Mouse (Mus musculus) liver, postnatal 0 days (tissue): ENCODE measurements at regions not wholly inside any gene's neighbourhood (a gene's known extent, or its start where the extent isn't known, plus 50 kb on each side); places are given as distances from the start of the nearest gene placed in this dataset.
"Not testable (repeated sequence)": the region's sequence is repeated elsewhere in the genome, so short reads cannot be mapped to it uniquely, and the experiment has no call there.

Source experiments
- ATAC-seq: fragments of 200-750 bp; cut with Nextera tagmentation; 2 replicates; pipeline ENCODE4 v1.8.0; 2017; ENCODE audit warnings: mild to moderate bottlenecking, moderate library complexity
- DNase-seq: peaks from one replicate; pipeline ENCODE4 v3.0.0-alpha.2; 2016
- H3K27ac ChIP-seq: fragments of 300-500 bp; sonication (generic); 2 replicates; pipeline ENCODE4 v1.5.1; 2014; ENCODE audit warnings: antibody characterized with exemption, moderate library complexity, mild to moderate bottlenecking, low read depth
- H3K27me3 ChIP-seq: fragments of 300-500 bp; sonication (generic); 2 replicates; pipeline ENCODE4 v1.6.1; 2014; ENCODE audit warnings: low read length, control low read depth, mixed read lengths; ENCODE audit not compliant: insufficient read depth
- H3K36me3 ChIP-seq: fragments of 300-500 bp; sonication (generic); replicated peaks from 2 replicates; pipeline ENCODE4 v1.6.1; 2014; ENCODE audit warnings: mild to moderate bottlenecking, control low read depth, low read length, moderate library complexity, mixed read lengths; ENCODE audit not compliant: insufficient read depth
- H3K4me1 ChIP-seq: fragments of 300-500 bp; sonication (generic); 2 replicates; pipeline ENCODE4 v1.6.1; 2014; ENCODE audit warnings: antibody characterized with exemption, mild to moderate bottlenecking, control low read depth; ENCODE audit not compliant: insufficient read depth
- H3K4me2 ChIP-seq: fragments of 300-500 bp; sonication (generic); 2 replicates; pipeline ENCODE4 v1.6.1; 2014; ENCODE audit warnings: low read depth, mild to moderate bottlenecking, low read length, moderate library complexity, mixed read lengths
- H3K4me3 ChIP-seq: fragments of 300-500 bp; sonication (generic); 2 replicates; pipeline ENCODE4 v1.5.1; 2014; ENCODE audit warnings: low read depth, low read length
- H3K9ac ChIP-seq: fragments of 300-500 bp; sonication (generic); replicated peaks from 2 replicates; pipeline ENCODE4 v1.6.1; 2014; ENCODE audit warnings: mild to moderate bottlenecking, moderate library complexity
- H3K9me3 ChIP-seq: fragments of 300-500 bp; sonication (generic); 2 replicates; pipeline ENCODE4 v1.6.1; 2016; ENCODE audit warnings: mild to moderate bottlenecking, control low read depth, low read length, mixed read lengths
- CTCF ChIP-seq: sonication (generic); IDR thresholded peaks from 2 replicates; pipeline ENCODE4 v1.5.1; 2016; ENCODE audit warnings: antibody characterized with exemption, low read depth
- EP300 ChIP-seq: IDR thresholded peaks from 2 replicates; pipeline ENCODE4 v1.6.1; 2016; ENCODE audit warnings: antibody characterized with exemption, low read depth, mild to moderate bottlenecking
- WGBS: fragments of 180-500 bp; shearing (Covaris S2); extraction: QIAGEN DNeasy Blood & Tissue Kit; methylation state at CpG from one replicate; pipeline ENCODE4 v1.1.7; 2014; ENCODE audit not compliant: insufficient replicate concordance; 5-methylcytosine and 5-hydroxymethylcytosine counted together

GRCm38 (mm10) chr10:91443321-91443720, 262.2 kb upstream of the Tmpo start:
- ATAC-seq (no peak), DNase-seq (no peak)
- no peak overlapping the region for H3K27ac ChIP-seq
- H3K9me3 ChIP-seq: no peaks in the 10 kb centered on the region
- H3K4me1 ChIP-seq: no peaks in the 10 kb centered on the region
- no peak overlapping the region for H3K4me2 ChIP-seq
- no peak overlapping the region for H3K9ac ChIP-seq
- WGBS: 43% methylated on average over 2 of the region's 2 CpGs
- no peaks in the 10 kb centered on the region for H3K27me3 ChIP-seq
- H3K36me3 ChIP-seq: no peaks in the 10 kb centered on the region
- H3K4me3 ChIP-seq: no peak overlapping the region
- no peak for TF ChIP-seq CTCF

- WGBS: 65% methylated on average over 3 of the region's 3 CpGs
- Histone ChIP-seq H3K9ac (no peak overlapping the region), H3K4me3 (no peak overlapping the region), H3K4me1 (no peaks in the 10 kb centered on the region), H3K36me3 (no peaks in the 10 kb centered on the region), H3K4me2 (no peak overlapping the region), H3K9me3 (no peaks in the 10 kb centered on the region), H3K27me3 (no peaks in the 10 kb centered on the region), H3K27ac (no peak overlapping the region)
- ATAC-seq (no peak), DNase-seq (no peak)
- no peak for TF ChIP-seq EP300
- TF ChIP-seq CTCF: no peak
These were observed 258.9 kb upstream of the Tmpo start for GRCm38 (mm10) chr10:91440051-91440450.

DNA sequence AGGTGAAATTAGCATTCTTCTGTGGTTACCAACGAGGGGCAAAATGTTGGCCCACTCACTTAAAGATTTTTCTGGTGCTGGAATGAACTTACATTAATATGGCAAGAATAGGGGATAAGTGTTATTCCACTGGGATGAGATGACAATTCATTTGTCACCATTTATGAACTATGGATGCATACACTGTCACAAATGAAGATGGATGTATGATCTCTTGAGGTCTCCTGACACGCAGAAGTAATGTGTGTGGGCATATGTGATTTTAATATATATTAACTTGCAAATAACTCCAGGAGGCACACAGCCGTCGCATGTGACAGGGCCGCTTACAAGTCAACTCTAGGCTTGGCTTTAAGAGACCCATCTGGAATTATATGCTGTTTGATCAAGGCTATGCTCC, 256.8 kb upstream of the Tmpo start:
- TF ChIP-seq CTCF (no peak), EP300 (no peak)
- 76% methylated on average over 5 of the region's 5 CpGs for WGBS
- Histone ChIP-seq H3K27me3 (no peaks in the 10 kb centered on the region), H3K4me1 (no peaks in the 10 kb centered on the region), H3K9ac (no peak overlapping the region), H3K4me3 (no peak overlapping the region), H3K4me2 (no peak overlapping the region), H3K36me3 (no peaks in the 10 kb centered on the region), H3K9me3 (no peaks in the 10 kb centered on the region), H3K27ac (no peak overlapping the region)
- DNase-seq: no peak
- no peak for ATAC-seq

DNA sequence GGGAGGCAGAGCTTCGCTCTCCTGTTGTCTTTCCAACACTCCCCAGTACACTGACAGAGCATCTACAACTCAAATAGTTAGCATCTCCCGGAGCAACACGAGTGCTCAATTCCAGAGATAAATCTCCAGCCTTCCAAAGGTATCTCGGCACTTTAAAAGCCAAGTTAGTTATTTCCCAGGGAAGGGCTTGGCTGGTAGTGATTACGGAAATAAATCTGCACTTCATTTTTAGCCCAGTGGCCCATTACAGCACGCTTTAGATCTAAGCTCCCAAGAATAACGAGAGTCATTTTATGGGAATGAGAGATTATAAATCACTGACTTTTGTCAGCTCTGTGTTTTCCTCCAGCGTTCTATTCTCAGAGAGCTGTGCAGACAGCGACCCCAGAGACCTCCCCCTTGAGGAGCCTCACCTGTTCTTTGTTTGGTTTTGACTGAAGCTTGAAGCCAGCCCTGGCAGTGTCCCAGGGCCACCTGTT, 255.0 kb upstream of the Tmpo start:
- no peak for ATAC-seq
- whole genome bisulfite sequencing: 54% methylated on average over 9 of the region's 9 CpGs
- H3K36me3 ChIP-seq: no peaks in the 10 kb centered on the region

DNA sequence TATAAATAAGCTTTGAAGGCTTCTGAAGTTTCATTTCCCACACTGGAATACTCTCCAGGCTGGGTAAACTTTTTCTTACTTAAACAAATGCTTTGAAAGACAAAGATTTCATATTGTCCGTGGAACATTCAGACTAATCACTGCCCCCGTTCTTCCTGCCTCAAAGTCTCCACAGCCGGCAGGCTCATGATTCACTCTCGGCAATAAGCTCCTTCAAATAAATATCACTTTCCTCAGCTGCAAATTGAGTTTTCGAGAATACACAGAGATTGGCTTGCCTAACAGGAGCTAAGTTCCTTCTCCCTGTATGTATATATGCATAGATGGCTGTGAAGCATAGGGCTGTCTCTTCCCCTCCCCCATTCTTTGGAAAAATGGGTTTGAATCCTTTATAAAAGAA, 249.2 kb upstream of the Tmpo start:
- no peaks in the 10 kb centered on the region for H3K4me1 ChIP-seq
- no peaks in the 10 kb centered on the region for H3K27me3 ChIP-seq
- H3K9me3 ChIP-seq: no peaks in the 10 kb centered on the region
- H3K36me3 ChIP-seq: no peaks in the 10 kb centered on the region
- no peak for DNase-seq
- no peak overlapping the region for H3K4me2 ChIP-seq
- WGBS: 39% methylated on average over 5 of the region's 5 CpGs
- H3K9ac ChIP-seq: no peak overlapping the region
- no peak for ATAC-seq
- no peak overlapping the region for H3K27ac ChIP-seq
- TF ChIP-seq CTCF: no peak
- TF ChIP-seq EP300: no peak
- no peak overlapping the region for H3K4me3 ChIP-seq

More for the DNA sequence above, 255.0 kb upstream of the Tmpo start:
- H3K4me2 ChIP-seq: no peak overlapping the region
- H3K9me3 ChIP-seq: no peaks in the 10 kb centered on the region
- H3K27ac ChIP-seq: no peak overlapping the region
- no peaks in the 10 kb centered on the region for H3K4me1 ChIP-seq
- no peaks in the 10 kb centered on the region for H3K27me3 ChIP-seq
- H3K9ac ChIP-seq: no peak overlapping the region
- no peak overlapping the region for H3K4me3 ChIP-seq
- TF ChIP-seq CTCF: no peak
- DNase-seq: no peak

DNA sequence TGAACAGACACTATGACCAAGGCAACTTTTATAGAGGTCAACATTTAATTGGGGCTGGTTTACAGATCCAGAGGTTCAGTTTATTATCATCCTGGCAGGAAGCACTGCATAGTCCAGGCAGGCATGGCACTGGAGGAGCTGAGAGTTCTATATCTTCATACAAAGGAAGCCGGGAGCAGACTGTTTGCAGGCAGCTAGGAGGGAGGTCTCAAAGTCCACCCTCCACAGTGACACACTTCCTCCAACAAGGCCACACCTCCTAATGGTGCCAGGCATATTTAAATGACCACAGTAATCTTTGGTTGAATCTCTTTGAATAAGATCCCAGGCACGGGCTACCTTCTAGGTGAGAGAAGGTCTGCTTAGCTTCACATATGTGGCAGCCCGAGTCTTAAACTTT, 245.5 kb upstream of the Tmpo start:
- Histone ChIP-seq H3K4me1 (no peaks in the 10 kb centered on the region), H3K36me3 (no peaks in the 10 kb centered on the region), H3K4me3 (no peak overlapping the region), H3K9ac (no peak overlapping the region), H3K27me3 (no peaks in the 10 kb centered on the region), H3K27ac (no peak overlapping the region), H3K4me2 (no peak overlapping the region), H3K9me3 (no peaks in the 10 kb centered on the region)
- DNase-seq (no peak), ATAC-seq (no peak)
- no peak for TF ChIP-seq CTCF
- no peak for TF ChIP-seq EP300
- 59% methylated on average over 3 of the region's 3 CpGs for WGBS

DNA sequence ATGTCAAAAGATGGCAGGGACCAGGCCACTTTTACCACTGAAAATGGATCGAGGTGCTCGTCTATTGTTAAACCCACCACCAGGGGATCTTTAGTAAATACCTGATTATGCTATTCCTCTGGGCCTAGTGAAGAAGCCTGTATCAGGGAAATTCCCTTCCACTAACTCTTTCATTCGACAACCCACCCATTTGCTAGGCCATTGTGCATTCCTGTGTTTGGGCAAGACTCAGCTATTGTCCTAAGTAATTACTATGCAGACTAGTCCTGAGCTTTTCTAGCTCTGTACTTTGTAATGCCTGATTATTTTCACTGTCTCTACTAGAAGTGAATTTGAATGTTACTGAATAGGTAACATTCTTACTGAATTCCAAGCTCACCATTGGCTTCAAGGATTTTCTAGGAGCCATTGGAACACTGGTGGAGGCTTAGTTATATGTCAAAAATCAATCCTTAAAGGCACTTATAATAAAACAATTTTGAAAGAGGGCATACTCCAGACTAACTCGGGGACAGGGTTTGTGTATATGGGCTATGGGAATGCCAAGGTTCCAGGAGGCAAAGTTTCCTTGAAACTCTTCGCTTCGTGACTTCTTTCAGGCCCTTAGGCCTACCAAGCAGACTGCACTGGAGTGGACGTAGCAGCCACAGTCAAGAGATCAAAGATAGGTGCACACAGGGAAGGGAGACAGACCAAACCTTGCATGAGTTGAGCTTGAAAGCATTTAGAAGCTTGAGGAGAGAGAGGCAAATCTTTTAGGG, 244.7 kb upstream of the Tmpo start:
- not testable (repeated sequence) for H3K4me1 ChIP-seq, H3K4me3 ChIP-seq, DNase-seq, H3K4me2 ChIP-seq, H3K27ac ChIP-seq, H3K36me3 ChIP-seq, H3K9me3 ChIP-seq, H3K9ac ChIP-seq, ATAC-seq, H3K27me3 ChIP-seq
- 77% methylated on average over 7 of the region's 7 CpGs for WGBS
